Mouse (Mus musculus): Measurements from ENCODE around the gene Ttll9. TPM values are rescaled to one million over a fixed set of nuclear protein-coding genes. Genes with fewer than 3 reads are reported as not detected.

The Ttll9 gene
- polyA plus RNA-seq, 1 experiment from 2014 or later, result 0.35 TPM

- Histone ChIP-seq H3K27me3 (peaks cover 18% of the 10 kb centered on the region), H3K27ac (no peak overlapping the region), H3K4me3 (replicated peaks) (no peak overlapping the region), H3K36me3 (peaks cover 28% of the 10 kb centered on the region), H3K4me1 (replicated peaks) (peaks cover 12% of the 10 kb centered on the region), H3K4me2 (peak overlapping the region; percentile 89; the same call in 1 of the 2 replicates), H3K9me3 (replicated peaks) (no peaks in the 10 kb centered on the region), H3K9ac (no peak overlapping the region)
- DNase-seq, result no peak
- ATAC-seq (ENCODE audit: low read depth), result no peak
- 50% methylated on average over 8 of the region's 8 CpGs for WGBS (ENCODE audit: insufficient replicate concordance)
Measured at GRCm38 (mm10) chr2:153015804-153016203, 53.5 kb downstream of the Ttll9 start.

- no peak overlapping the region for H3K9ac ChIP-seq
- H3K4me3 ChIP-seq (replicated peaks), result no peak overlapping the region
- H3K27ac ChIP-seq, result no peak overlapping the region
- no peak overlapping the region for H3K4me2 ChIP-seq
- DNase-seq, result no peak
- peaks cover 18% of the 10 kb centered on the region for H3K27me3 ChIP-seq
- WGBS (ENCODE audit: insufficient replicate concordance), result 31% methylated on average over 5 of the region's 5 CpGs
- H3K4me1 ChIP-seq (replicated peaks), result peaks cover 12% of the 10 kb centered on the region
- H3K36me3 ChIP-seq, result peaks cover 20% of the 10 kb centered on the region
- no peak for ATAC-seq (ENCODE audit: low read depth)
- no peaks in the 10 kb centered on the region for H3K9me3 ChIP-seq (replicated peaks)
Measured at GRCm38 (mm10) chr2:153016786-153017185, 54.5 kb downstream of the Ttll9 start.

- Histone ChIP-seq H3K4me1 (replicated peaks) (peaks cover 4% of the 10 kb centered on the region), H3K36me3 (no peaks in the 10 kb centered on the region), H3K27me3 (peaks cover 18% of the 10 kb centered on the region), H3K4me3 (replicated peaks) (no peak overlapping the region), H3K9me3 (replicated peaks) (no peaks in the 10 kb centered on the region), H3K4me2 (no peak overlapping the region), H3K27ac (no peak overlapping the region), H3K9ac (no peak overlapping the region)
- 69% methylated on average over 3 of the region's 3 CpGs for WGBS (ENCODE audit: insufficient replicate concordance)
- DNase-seq (no peak), ATAC-seq (ENCODE audit: low read depth) (no peak)
Measured at GRCm38 (mm10) chr2:153019355-153019754, 57.1 kb downstream of the Ttll9 start.

- 50% methylated on average over 3 of the region's 3 CpGs for WGBS (ENCODE audit: insufficient replicate concordance)
- H3K27ac ChIP-seq, result no peak overlapping the region
- H3K4me2 ChIP-seq, result no peak overlapping the region
- no peak overlapping the region for H3K9ac ChIP-seq
- ATAC-seq (ENCODE audit: low read depth), result no peak
- no peak for DNase-seq
- no peaks in the 10 kb centered on the region for H3K4me1 ChIP-seq (replicated peaks)
- peaks cover 18% of the 10 kb centered on the region for H3K27me3 ChIP-seq
- H3K4me3 ChIP-seq (replicated peaks), result no peak overlapping the region
- no peaks in the 10 kb centered on the region for H3K9me3 ChIP-seq (replicated peaks)
- no peaks in the 10 kb centered on the region for H3K36me3 ChIP-seq
Measured at GRCm38 (mm10) chr2:153021163-153021562, 58.9 kb downstream of the Ttll9 start.

- ATAC-seq (ENCODE audit: low read depth) (no peak), DNase-seq (no peak)
- no peaks in the 10 kb centered on the region for H3K36me3 ChIP-seq
- H3K4me1 ChIP-seq (replicated peaks), result no peaks in the 10 kb centered on the region
- no peak overlapping the region for H3K9ac ChIP-seq
- H3K4me2 ChIP-seq, result no peak overlapping the region
- no peak overlapping the region for H3K4me3 ChIP-seq (replicated peaks)
- H3K27me3 ChIP-seq, result peaks cover 20% of the 10 kb centered on the region
- H3K27ac ChIP-seq, result no peak overlapping the region
- 39% methylated on average over 4 of the region's 4 CpGs for WGBS (ENCODE audit: insufficient replicate concordance)
- no peaks in the 10 kb centered on the region for H3K9me3 ChIP-seq (replicated peaks)
Measured at GRCm38 (mm10) chr2:153022855-153023254, 60.6 kb downstream of the Ttll9 start.

- no peaks in the 10 kb centered on the region for H3K36me3 ChIP-seq
- ATAC-seq (ENCODE audit: low read depth) (no peak), DNase-seq (no peak)
- H3K9me3 ChIP-seq (replicated peaks), result no peaks in the 10 kb centered on the region
- H3K27me3 ChIP-seq, result peaks cover 39% of the 10 kb centered on the region
- no peak overlapping the region for H3K9ac ChIP-seq
- no peaks in the 10 kb centered on the region for H3K4me1 ChIP-seq (replicated peaks)
- WGBS (ENCODE audit: insufficient replicate concordance), result 45% methylated on average over 7 of the region's 7 CpGs
- no peak overlapping the region for H3K4me2 ChIP-seq
- H3K27ac ChIP-seq, result no peak overlapping the region
- H3K4me3 ChIP-seq (replicated peaks), result no peak overlapping the region
Measured at GRCm38 (mm10) chr2:153026052-153026451, 63.8 kb downstream of the Ttll9 start.

- ATAC-seq (ENCODE audit: low read depth), result no peak
- Histone ChIP-seq H3K4me2 (no peak overlapping the region), H3K36me3 (no peaks in the 10 kb centered on the region), H3K27me3 (peaks cover 54% of the 10 kb centered on the region), H3K27ac (no peak overlapping the region), H3K9me3 (replicated peaks) (no peaks in the 10 kb centered on the region), H3K9ac (no peak overlapping the region), H3K4me3 (replicated peaks) (no peak overlapping the region), H3K4me1 (replicated peaks) (peaks cover 8% of the 10 kb centered on the region)
- 47% methylated on average over 4 of the region's 4 CpGs for WGBS (ENCODE audit: insufficient replicate concordance)
- DNase-seq, result no peak
Measured at GRCm38 (mm10) chr2:153027501-153027900, 65.2 kb downstream of the Ttll9 start.

GRCm38 (mm10) chr2:153030422-153030821 lies 68.1 kb downstream of the Ttll9 start:
- WGBS (ENCODE audit: insufficient replicate concordance), result 22% methylated on average over 4 of the region's 4 CpGs
- DNase-seq (no peak), ATAC-seq (ENCODE audit: low read depth) (no peak)
- no peaks in the 10 kb centered on the region for H3K9me3 ChIP-seq (replicated peaks)
- no peak overlapping the region for H3K27ac ChIP-seq
- no peak overlapping the region for H3K4me3 ChIP-seq (replicated peaks)
- H3K27me3 ChIP-seq, result peaks cover 80% of the 10 kb centered on the region
- peaks cover 9% of the 10 kb centered on the region for H3K4me1 ChIP-seq (replicated peaks)
- H3K9ac ChIP-seq, result no peak overlapping the region
- no peak overlapping the region for H3K4me2 ChIP-seq
- H3K36me3 ChIP-seq, result no peaks in the 10 kb centered on the region

GRCm38 (mm10) chr2:153031126-153032082 lies 69.1 kb downstream of the Ttll9 start, which contains the start of gene Xkr7:
TSS of gene Xkr7 (plus strand) at chr2:153031852.
- ATAC-seq (ENCODE audit: low read depth) (no peak), DNase-seq (no peak)
- Histone ChIP-seq H3K4me2 (peak within 1 kb of the TSS; percentile 65), H3K27me3 (peaks cover 83% of the 10 kb centered on the region), H3K27ac (no peak within 1 kb of the TSS), H3K9ac (no peak within 1 kb of the TSS), H3K4me1 (replicated peaks) (peaks cover 9% of the 10 kb centered on the region), H3K4me3 (replicated peaks) (peak within 1 kb of the TSS; percentile 48), H3K9me3 (replicated peaks) (no peaks in the 10 kb centered on the region), H3K36me3 (no peaks in the 10 kb centered on the region)
- WGBS (ENCODE audit: insufficient replicate concordance), result 5% methylated on average over 38 of the region's 54 CpGs

GRCm38 (mm10) chr2:153032083-153032842 lies 70.0 kb downstream of the Ttll9 start:
- ATAC-seq (ENCODE audit: low read depth), result peak; percentile 60; the same call in 1 of the 2 replicates
- H3K27me3 ChIP-seq, result peaks cover 75% of the 10 kb centered on the region

GRCm38 (mm10) chr2:153032973-153033372 lies 70.7 kb downstream of the Ttll9 start:
- Histone ChIP-seq H3K9me3 (replicated peaks) (no peaks in the 10 kb centered on the region), H3K36me3 (no peaks in the 10 kb centered on the region), H3K4me2 (no peak overlapping the region), H3K4me3 (replicated peaks) (no peak overlapping the region), H3K27ac (no peak overlapping the region), H3K4me1 (replicated peaks) (peaks cover 9% of the 10 kb centered on the region), H3K9ac (no peak overlapping the region), H3K27me3 (peaks cover 73% of the 10 kb centered on the region)
- WGBS (ENCODE audit: insufficient replicate concordance), result 16% methylated on average over 4 of the region's 4 CpGs
- no peak for ATAC-seq (ENCODE audit: low read depth)
- no peak for DNase-seq

More at GRCm38 (mm10) chr2:153032083-153032842, 70.0 kb downstream of the Ttll9 start:
- DNase-seq, result peak; percentile 61
- Histone ChIP-seq H3K4me3 (replicated peaks) (peak overlapping the region; percentile 48), H3K4me1 (replicated peaks) (peaks cover 9% of the 10 kb centered on the region), H3K27ac (no peak overlapping the region), H3K4me2 (peak overlapping the region; percentile 65), H3K9me3 (replicated peaks) (no peaks in the 10 kb centered on the region), H3K9ac (no peak overlapping the region), H3K36me3 (no peaks in the 10 kb centered on the region)
- 3% methylated on average over 56 of the region's 58 CpGs for WGBS (ENCODE audit: insufficient replicate concordance)
